Mouse (Mus musculus) lung, embryonic 15.5 days (tissue): Measurements from ENCODE around the gene Fscn2. TPM values are rescaled to one million over a fixed set of nuclear protein-coding genes. Genes with fewer than 3 reads are reported as not detected.

Experiments used
- ATAC-seq: fragments of 200-750 bp; cut with Nextera tagmentation; 2 replicates; pipeline ENCODE4 v1.8.0; 2017; ENCODE audit warnings: moderate number of reproducible peaks, borderline replicate concordance; ENCODE audit not compliant: low FRiP score, low TSS enrichment; ENCODE audit errors: extremely low read depth
- H3K27ac ChIP-seq: fragments of 300-500 bp; sonication (generic); 2 replicates; pipeline ENCODE4 v1.5.1; 2015; ENCODE audit warnings: moderate library complexity, mild to moderate bottlenecking, inconsistent platforms
- H3K27me3 ChIP-seq: fragments of 300-500 bp; sonication (generic); 2 replicates; pipeline ENCODE4 v1.6.1; 2015; ENCODE audit warnings: inconsistent platforms
- H3K36me3 ChIP-seq: fragments of 300-500 bp; sonication (generic); 2 replicates; pipeline ENCODE4 v1.6.1; 2015; ENCODE audit warnings: inconsistent platforms
- H3K4me1 ChIP-seq: fragments of 300-500 bp; sonication (generic); 2 replicates; pipeline ENCODE4 v1.6.1; 2015; ENCODE audit warnings: inconsistent platforms
- H3K4me2 ChIP-seq: fragments of 300-500 bp; sonication (generic); 2 replicates; pipeline ENCODE4 v1.6.1; 2015; ENCODE audit warnings: inconsistent platforms, mild to moderate bottlenecking, moderate library complexity
- H3K4me3 ChIP-seq: fragments of 300-500 bp; sonication (generic); 2 replicates; pipeline ENCODE4 v1.5.1; 2015; ENCODE audit warnings: mild to moderate bottlenecking, inconsistent platforms
- H3K9ac ChIP-seq: fragments of 300-500 bp; sonication (generic); 2 replicates; pipeline ENCODE4 v1.6.1; 2015; ENCODE audit warnings: inconsistent platforms
- H3K9me3 ChIP-seq: fragments of 300-500 bp; sonication (generic); 2 replicates; pipeline ENCODE4 v1.6.1; 2016; ENCODE audit warnings: inconsistent platforms
- WGBS: fragments of 180-500 bp; shearing (Covaris S2); methylation state at CpG from one replicate; pipeline ENCODE4 v1.1.7; 2015; 5-methylcytosine and 5-hydroxymethylcytosine counted together
- polyA plus RNA-seq: library from polyadenylated mRNA; unstranded; fragments of >200 nt; fragmentation: Nextera tagmentation; extraction: Ambion mirVana; gene quantifications from 2 replicates; pipeline ENCODE4 v1.2.1, GENCODE M21; 2015

Gene Fscn2
- polyA plus RNA-seq: 0.38 and 0.56 TPM in 2 replicates

- no peak for ATAC-seq
- H3K9ac ChIP-seq: no peak within 1 kb of the TSS
Observed at GRCm38 (mm10) chr11:120361295-120361694, at the start of gene Fscn2. Gene Fscn2, plus strand, starts transcription at chr11:120361534.

GRCm38 (mm10) chr11:120311561-120311960 lies 49.8 kb upstream of the Fscn2 start:
- Histone ChIP-seq H3K9me3 (no peaks in the 10 kb centered on the region), H3K4me2 (peak overlapping the region; percentile 79), H3K27ac (peak overlapping the region; percentile 97), H3K4me3 (peak overlapping the region; percentile 42), H3K27me3 (peaks cover 4% of the 10 kb centered on the region; the same call in 1 of the 2 replicates), H3K36me3 (no peaks in the 10 kb centered on the region), H3K9ac (peak overlapping the region; percentile 69), H3K4me1 (peaks cover 56% of the 10 kb centered on the region)
- peak; percentile 6; the same call in 1 of the 2 replicates for ATAC-seq
- 35% methylated on average over 10 of the region's 10 CpGs for WGBS

More at GRCm38 (mm10) chr11:120361295-120361694, at the start of gene Fscn2:
- Histone ChIP-seq H3K27me3 (no peaks in the 10 kb centered on the region), H3K27ac (no peak within 1 kb of the TSS), H3K4me2 (no peak within 1 kb of the TSS), H3K4me3 (no peak within 1 kb of the TSS), H3K4me1 (peaks cover 44% of the 10 kb centered on the region), H3K36me3 (no peaks in the 10 kb centered on the region), H3K9me3 (no peaks in the 10 kb centered on the region)
- WGBS: 55% methylated on average over 10 of the region's 10 CpGs

DNA sequence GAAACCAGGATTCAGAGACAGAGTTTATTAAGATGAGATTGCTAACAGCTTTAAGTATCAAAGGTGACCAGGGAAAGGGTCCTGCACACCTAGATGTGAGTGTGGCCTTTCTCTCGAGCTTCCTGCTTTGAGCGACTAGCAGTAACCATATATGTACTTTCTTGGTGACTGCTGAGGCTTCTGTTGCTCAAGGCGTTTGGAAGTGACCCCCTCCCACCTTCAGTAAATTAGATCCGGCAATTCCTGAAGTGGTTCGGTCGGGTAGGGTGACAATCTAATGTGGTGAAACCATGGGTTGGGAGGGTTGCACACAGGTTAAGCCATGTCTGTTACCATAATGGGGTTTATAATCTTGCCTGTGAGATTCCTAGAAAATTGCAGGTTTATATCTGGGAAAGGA lies 49.3 kb upstream of the Fscn2 start:
- Histone ChIP-seq H3K4me1 (peaks cover 56% of the 10 kb centered on the region), H3K9ac (no peak overlapping the region), H3K36me3 (no peaks in the 10 kb centered on the region), H3K4me3 (no peak overlapping the region), H3K27ac (peak overlapping the region; percentile 97), H3K4me2 (peak overlapping the region; percentile 79; the same call in 1 of the 2 replicates), H3K27me3 (no peaks in the 10 kb centered on the region), H3K9me3 (no peaks in the 10 kb centered on the region)
- ATAC-seq: no peak
- WGBS: 57% methylated on average over 6 of the region's 6 CpGs

GRCm38 (mm10) chr11:120313906-120314685 lies 47.2 kb upstream of the Fscn2 start:
- 46% methylated on average over 6 of the region's 6 CpGs for WGBS
- Histone ChIP-seq H3K4me3 (no peak overlapping the region), H3K4me1 (peaks cover 50% of the 10 kb centered on the region), H3K9me3 (no peaks in the 10 kb centered on the region), H3K4me2 (no peak overlapping the region), H3K27ac (peak overlapping the region; percentile 77), H3K27me3 (no peaks in the 10 kb centered on the region), H3K36me3 (no peaks in the 10 kb centered on the region), H3K9ac (no peak overlapping the region)
- ATAC-seq: no peak

DNA sequence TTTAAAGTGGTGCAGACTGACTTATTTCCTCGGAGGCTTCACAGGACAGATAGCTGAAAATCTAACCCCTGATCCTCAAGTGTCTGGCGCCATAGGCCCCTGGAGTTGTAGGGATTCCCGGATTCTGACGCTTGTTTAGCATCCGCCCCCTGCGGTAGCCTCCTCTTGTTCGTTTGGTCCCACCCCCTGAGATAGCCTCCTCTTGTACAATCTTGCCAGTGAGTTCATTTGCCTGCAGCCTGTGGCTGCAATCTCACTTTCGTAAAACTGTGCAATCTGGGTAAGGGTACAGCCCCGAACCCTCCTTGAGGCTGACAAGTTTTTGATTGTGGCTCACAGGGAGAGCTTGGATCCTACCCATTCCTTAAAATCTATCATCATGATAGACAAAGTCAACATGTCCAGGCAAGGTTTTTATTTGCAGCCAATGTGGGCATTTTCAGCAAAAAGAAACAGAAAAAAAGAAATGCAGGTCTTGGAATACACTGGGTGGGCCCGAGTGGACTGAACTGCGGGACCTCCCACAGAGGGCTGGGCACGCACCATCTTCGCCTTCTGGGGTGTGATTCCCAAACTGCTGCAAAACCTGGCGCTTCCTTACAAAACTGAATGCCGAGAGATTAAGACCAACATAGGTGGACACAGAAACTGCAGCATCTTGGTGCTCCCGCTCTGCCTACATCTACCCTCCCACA lies 46.5 kb upstream of the Fscn2 start:
- Histone ChIP-seq H3K36me3 (no peaks in the 10 kb centered on the region), H3K9ac (peak overlapping the region; percentile 40; the same call in 1 of the 2 replicates), H3K4me1 (peaks cover 50% of the 10 kb centered on the region), H3K27me3 (no peaks in the 10 kb centered on the region), H3K4me2 (peak overlapping the region; percentile 91), H3K9me3 (no peaks in the 10 kb centered on the region), H3K27ac (peak overlapping the region; percentile 99), H3K4me3 (no peak overlapping the region)
- 43% methylated on average over 16 of the region's 16 CpGs for WGBS
- ATAC-seq: no peak

GRCm38 (mm10) chr11:120315416-120315761 lies 45.9 kb upstream of the Fscn2 start:
- Histone ChIP-seq H3K4me3 (peak overlapping the region; percentile 53), H3K27ac (peak overlapping the region; percentile 99), H3K9ac (peak overlapping the region; percentile 40), H3K36me3 (no peaks in the 10 kb centered on the region), H3K4me1 (peaks cover 48% of the 10 kb centered on the region), H3K27me3 (no peaks in the 10 kb centered on the region), H3K9me3 (no peaks in the 10 kb centered on the region), H3K4me2 (peak overlapping the region; percentile 91)
- WGBS: 23% methylated on average over 4 of the region's 4 CpGs
- no peak for ATAC-seq

- H3K36me3 ChIP-seq: no peaks in the 10 kb centered on the region
- H3K4me2 ChIP-seq: peak overlapping the region; percentile 91
- WGBS: 4% methylated on average over 28 of the region's 37 CpGs
- peak; percentile 96 for ATAC-seq
- peak overlapping the region; percentile 99 for H3K27ac ChIP-seq
- H3K4me3 ChIP-seq: peak overlapping the region; percentile 53
- H3K9me3 ChIP-seq: no peaks in the 10 kb centered on the region
- H3K4me1 ChIP-seq: peaks cover 44% of the 10 kb centered on the region
- H3K27me3 ChIP-seq: no peaks in the 10 kb centered on the region
- peak overlapping the region; percentile 79 for H3K9ac ChIP-seq
Observed at GRCm38 (mm10) chr11:120315832-120316689, 45.3 kb upstream of the Fscn2 start.

DNA sequence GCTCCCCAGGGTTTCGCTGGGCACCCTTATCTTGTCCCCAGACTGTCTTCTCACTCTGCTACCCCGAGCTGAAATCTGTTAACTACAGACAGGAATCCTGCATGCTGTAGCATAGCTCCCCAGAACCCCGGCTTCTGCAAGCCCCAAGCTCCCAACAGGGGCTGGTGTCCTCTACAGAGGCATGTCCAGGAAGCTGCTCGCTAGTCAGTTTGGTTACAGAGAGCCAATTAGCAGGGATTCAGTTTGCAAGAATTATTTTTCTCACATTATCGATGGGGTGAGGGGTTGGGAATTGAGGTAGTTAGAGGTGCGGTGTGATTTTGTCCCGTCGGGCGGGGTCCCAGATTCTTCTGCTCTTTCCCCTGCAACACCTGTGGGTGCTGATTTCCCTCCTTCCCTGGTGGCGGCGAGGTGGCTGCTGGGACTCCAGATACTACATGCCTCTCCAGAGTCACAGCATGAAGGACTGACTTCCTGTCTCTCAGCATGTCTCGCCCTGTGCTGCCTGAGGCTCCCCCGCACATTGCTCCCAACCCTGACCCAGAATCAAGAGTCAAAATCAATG lies 44.6 kb upstream of the Fscn2 start:
- Histone ChIP-seq H3K4me1 (peaks cover 36% of the 10 kb centered on the region), H3K4me3 (peak overlapping the region; percentile 53), H3K9ac (peak overlapping the region; percentile 79), H3K4me2 (peak overlapping the region; percentile 91), H3K36me3 (no peaks in the 10 kb centered on the region), H3K9me3 (no peaks in the 10 kb centered on the region), H3K27me3 (no peaks in the 10 kb centered on the region), H3K27ac (peak overlapping the region; percentile 99)
- WGBS: 14% methylated on average over 13 of the region's 13 CpGs
- ATAC-seq: no peak

DNA sequence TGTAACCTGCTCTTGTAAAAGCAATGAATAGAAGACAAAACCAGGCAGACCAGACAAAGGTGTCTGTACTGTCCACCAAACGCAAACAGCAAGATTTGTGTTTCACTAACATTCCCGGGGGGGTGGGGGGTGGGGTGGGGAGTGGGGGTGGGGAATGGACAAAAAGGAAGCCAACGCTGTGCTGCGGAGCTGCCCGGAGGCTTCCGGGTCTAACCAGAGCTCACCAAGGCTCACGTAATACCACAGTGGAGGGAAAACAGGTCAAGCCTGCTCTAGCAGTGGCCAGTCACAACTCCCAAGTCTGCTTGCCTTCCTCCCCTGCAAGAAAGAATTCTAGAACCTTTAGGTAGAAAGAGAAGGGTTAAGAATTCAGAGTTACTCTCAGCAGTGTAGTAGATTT lies 43.9 kb upstream of the Fscn2 start:
- Histone ChIP-seq H3K9me3 (no peaks in the 10 kb centered on the region), H3K27me3 (no peaks in the 10 kb centered on the region), H3K4me1 (peaks cover 30% of the 10 kb centered on the region), H3K4me3 (no peak overlapping the region), H3K9ac (peak overlapping the region; percentile 79; the same call in 1 of the 2 replicates), H3K36me3 (no peaks in the 10 kb centered on the region), H3K27ac (peak overlapping the region; percentile 99), H3K4me2 (peak overlapping the region; percentile 91; the same call in 1 of the 2 replicates)
- 56% methylated on average over 7 of the region's 7 CpGs for WGBS
- no peak for ATAC-seq

DNA sequence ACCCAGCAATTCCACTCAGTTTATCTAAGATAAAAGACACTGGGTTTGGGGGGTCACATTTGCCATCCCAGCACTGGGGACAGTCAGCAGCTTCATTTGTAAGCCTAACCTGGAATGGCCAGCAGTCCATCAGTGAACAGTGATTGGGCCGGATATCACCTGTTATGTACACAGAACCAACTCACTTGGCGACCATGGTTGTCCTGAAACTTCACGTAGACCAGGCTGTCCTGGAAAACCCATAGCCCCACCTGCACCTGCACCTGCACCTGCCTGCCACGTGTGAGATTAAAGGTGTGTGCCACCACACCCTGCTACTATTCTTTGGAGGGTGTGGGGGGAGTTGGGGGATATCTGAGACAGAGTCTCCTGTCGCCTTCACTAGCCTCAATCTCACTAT lies 42.0 kb upstream of the Fscn2 start:
- no peaks in the 10 kb centered on the region for H3K27me3 ChIP-seq
- H3K9ac ChIP-seq: no peak overlapping the region
- no peak overlapping the region for H3K4me2 ChIP-seq
- no peaks in the 10 kb centered on the region for H3K9me3 ChIP-seq
- H3K36me3 ChIP-seq: no peaks in the 10 kb centered on the region
- no peak overlapping the region for H3K27ac ChIP-seq
- H3K4me1 ChIP-seq: peaks cover 23% of the 10 kb centered on the region
- ATAC-seq: no peak
- H3K4me3 ChIP-seq: no peak overlapping the region
- WGBS: 89% methylated on average over 5 of the region's 5 CpGs

DNA sequence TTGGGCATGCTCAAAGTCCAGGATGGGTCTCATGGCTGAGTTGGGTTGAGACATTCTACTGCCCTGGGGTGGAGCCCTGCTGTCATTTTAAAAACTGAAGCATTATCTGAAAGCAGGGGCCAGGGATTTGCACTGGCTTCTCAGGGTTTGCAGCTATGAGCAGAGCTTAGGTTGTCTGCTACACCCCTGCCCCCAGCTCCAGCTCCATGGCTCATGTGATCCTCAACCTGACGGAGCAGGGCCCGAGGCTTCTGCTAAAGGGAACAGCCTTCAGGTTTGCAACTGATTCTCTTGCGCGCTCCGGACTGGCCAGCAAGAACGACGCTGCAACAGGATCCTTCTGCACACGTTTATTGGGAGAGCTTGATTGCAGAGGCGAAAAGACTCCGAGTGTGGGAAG lies 41.2 kb upstream of the Fscn2 start:
- no peak overlapping the region for H3K27ac ChIP-seq
- ATAC-seq: no peak
- 93% methylated on average over 10 of the region's 10 CpGs for WGBS

More for the DNA sequence above, 41.2 kb upstream of the Fscn2 start:
- Histone ChIP-seq H3K4me1 (peaks cover 15% of the 10 kb centered on the region), H3K9ac (no peak overlapping the region), H3K4me2 (no peak overlapping the region), H3K27me3 (no peaks in the 10 kb centered on the region), H3K4me3 (no peak overlapping the region), H3K36me3 (no peaks in the 10 kb centered on the region), H3K9me3 (no peaks in the 10 kb centered on the region)
